Mouse (Mus musculus) lung, postnatal 4 days (tissue): ENCODE measurements around the gene Ptprb.

ENCODE experiments used
- DNase-seq, 2 experiments: peaks; one replicate each; pipeline ENCODE4 v3.0.0; 2021

The Ptprb gene

DNA sequence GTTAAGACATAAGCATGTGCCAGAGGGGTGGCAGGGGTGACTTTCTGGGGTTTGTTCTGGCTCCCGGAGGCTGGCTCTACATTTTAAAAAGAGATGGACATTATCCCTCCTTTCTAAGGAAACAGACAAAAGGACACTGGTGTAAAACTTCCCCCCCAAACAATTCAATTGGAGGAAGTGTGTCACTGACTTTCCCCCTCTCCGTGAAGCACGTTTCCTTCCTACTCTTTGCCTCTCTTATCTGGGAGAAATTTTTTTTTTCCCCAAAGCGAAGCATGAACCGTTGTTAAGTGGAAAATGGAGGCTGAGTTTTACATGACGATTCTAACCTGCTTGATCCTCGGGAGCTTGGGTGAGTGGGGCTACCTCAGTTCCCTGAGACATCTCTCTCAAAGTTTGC is at the start of gene Ptprb:
Gene Ptprb, plus strand, starts transcription at position 244 of the 400 bp plus-strand sequence.
- no peak for DNase-seq

DNA sequence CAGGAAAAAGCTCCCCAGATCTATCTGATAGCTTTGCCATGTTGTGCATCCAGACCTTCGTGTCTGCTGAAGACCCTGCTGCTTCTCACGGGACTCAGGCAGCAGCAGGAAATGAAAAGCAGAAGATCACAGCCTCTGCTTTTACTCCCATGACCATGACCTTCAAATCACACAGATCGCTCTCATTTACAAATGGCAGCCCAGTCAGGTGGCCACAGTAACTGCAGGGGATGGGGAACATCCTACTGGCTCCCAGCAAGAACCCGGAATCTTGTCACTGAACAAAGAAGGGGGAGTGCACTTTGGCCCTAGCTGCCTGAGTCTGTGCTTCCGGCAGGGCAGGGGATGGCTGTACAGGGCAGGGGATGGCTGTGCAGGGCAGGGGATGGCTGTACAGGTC is 40.0 kb upstream of the Ptprb start:
- DNase-seq, result no peak

DNA sequence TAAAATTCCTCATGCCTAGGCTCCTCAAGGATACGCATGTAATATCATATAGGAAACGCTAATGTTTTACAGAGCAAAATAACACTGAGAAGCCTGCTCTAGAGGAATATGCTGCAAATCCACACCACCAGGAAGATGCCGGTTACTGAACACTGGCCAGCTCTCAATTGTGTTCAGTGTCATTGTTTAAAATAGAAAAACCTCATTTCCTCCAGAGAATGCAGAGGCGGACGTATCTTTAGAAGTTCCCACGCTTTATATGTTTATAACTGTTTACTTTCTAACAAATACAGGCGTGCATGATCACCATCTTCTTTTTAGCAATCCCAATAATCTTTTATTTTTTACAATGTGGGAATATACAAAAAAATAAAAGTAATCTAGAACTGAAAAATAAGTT is 33.1 kb upstream of the Ptprb start:
- DNase-seq, result no peak

DNA sequence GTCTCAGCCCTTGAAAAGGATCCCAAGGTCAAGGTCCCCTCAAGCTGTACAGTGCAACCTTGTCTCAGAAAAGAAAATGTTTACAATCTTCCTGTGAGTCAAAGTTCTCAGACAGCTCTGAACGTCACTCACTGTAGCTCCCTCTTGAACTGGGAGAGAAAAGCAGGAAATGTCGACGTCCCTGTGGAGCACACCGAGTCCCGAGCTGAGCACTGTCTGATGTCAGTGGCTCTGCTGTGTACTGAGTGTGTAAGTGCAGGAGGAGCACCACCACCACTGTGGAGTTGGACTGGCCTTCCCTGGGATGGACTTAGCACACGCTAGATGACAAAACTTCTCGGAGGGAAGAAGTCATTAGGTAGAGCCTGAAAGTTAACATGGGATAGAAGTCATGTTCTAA is 31.9 kb upstream of the Ptprb start:
- DNase-seq, result peak in 1 of 2 experiments; percentile 37

DNA sequence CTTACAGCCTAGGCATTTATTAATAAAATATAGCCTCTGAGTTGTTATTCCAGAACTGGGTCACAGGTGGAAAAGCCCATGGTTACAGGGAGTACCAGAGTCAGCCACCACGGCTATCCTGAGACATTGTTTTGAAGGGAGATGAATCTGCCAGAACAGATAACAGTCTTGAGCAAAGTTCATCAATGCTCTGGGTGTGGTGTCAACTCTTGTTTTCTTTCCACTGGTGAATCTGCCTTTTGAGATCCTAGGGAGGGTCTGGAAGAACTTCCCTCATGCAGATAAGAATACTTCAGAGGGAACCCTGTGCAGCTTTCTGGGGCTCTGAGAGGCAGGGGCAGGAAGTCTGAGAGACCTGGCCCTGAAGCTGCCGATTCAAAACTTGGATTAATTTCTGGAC is 29.7 kb upstream of the Ptprb start:
- DNase-seq, result no peak

DNA sequence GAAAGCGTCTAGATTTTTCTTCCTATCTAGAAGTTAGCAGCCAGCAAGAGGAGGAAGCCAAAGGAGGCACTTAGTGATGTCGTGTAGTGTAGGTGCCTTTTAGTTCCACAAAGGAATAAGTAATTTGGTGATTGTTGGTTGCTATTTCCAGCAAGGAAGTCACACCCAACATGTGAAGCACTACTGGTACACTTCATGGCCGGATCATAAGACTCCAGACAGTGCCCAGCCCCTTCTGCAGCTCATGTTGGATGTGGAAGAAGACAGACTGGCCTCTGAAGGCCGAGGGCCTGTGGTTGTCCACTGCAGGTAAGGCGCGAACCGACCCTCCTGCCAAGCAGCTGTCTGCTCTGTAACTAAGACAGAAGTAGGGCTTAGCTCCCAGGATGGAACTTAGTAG is 22.7 kb upstream of the Ptprb start:
- no peak for DNase-seq

DNA sequence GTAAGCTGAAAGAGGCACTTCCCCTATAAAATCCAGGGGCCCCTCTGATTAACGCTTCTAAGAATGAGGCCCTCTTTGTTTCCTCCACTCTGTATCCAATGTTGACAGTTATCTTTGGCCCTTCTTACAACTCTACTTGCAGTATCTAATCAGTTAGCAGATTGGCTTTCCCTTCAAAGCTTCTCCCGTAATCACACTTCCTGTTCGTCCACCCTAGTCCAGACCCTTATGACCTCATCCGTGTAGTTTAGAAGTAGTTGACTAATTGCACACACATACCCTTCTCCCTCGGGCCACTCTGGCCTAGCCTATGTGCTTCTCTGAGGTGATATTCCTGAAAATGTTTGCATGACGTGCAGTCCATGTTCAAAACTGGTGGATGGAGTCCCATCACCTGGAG is 21.4 kb upstream of the Ptprb start:
- no peak for DNase-seq

DNA sequence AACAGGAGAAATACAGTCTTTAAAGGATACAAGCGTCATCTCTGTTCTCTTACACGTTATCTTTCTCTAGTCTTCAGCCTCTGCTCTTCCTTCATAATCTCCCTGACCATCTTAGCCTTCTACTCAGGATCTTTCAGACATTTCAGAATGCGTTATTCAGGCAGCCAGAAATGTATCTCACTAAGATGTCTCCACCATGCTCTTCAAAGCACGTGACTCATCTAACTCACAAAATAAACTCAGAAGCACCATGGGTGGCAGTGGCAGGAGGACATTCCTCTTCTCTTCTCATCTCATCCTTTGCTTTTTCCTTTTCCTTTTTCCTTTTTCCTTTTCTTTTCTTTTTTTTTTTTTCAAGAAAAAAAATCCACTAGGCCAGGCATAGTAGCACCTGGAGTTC is 16.0 kb upstream of the Ptprb start:
- DNase-seq, result no peak

DNA sequence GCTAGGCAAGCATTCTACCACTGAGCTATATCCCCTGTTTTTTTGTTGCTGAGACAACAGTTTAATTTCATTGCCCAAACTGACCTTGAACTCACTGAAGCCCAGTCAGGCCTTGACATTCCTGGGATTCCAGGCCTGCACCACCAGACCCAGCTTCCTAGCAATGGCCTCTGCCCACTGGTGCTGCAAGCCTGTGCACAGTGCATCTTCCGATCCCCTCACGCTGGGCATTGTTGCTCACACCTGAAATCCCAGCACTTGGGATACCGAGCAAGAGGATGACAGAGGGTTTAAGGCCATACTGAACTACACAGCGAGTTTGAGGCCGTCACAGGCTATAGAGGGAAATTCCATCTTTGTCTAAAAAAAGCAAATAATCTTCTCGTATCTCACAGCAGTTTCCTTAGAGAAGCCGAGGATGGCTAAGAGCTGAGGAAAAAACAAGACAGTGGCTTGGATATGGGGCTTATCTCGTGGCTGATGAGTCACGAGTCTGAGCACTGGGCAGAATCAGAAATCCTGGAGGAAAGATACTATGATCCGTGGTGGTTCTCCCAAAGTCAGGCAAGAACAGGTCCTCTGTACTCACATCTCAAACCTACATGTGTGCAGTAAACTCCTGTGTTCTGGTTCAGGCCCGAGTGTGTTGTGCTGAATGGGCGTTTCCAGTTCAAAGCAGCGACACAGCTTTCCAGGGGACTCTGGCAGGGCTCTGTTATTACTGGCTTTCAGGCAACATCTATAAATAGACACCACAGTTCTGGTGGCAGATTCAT is 14.5 kb upstream of the Ptprb start:
- DNase-seq, result no peak

DNA sequence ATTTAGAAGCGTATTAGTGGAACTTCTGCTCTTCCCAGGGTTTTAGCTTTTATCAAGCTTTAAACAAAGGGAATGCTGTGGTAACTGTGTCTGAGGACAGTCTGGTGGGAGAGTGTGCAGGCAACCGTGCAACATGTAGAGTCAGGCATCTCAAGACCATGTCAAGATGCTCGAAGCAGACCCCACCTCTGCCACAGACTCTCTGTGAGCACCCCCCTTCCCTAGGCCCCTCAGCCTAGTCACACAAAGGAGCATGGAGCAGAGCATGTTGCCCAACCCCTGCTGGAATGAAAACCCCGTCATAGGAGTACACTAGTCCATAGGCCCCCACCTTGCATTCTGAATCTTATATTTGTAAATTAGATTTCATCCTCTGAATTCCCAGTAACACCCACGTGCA is 13.8 kb upstream of the Ptprb start:
- no peak for DNase-seq

DNA sequence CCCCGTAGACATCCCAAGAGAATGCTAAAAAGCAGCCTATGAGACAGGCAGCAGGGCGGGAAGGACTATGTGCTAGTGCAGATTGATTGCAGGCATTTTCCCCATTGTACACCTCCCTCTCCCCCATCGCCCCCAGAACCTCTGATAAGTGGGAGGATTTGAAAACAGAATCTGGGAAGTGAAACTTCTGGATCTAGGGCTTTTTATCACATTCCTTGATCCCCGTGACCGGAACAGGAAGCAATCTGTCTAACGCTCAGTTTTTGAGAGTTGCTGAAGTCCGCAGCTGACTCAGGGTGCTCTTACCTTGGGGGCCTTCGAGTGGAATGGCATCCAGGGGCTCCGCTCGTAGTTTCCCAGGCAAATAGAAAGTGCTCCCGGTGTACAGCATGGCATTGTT is 10.8 kb upstream of the Ptprb start:
- no peak for DNase-seq

DNA sequence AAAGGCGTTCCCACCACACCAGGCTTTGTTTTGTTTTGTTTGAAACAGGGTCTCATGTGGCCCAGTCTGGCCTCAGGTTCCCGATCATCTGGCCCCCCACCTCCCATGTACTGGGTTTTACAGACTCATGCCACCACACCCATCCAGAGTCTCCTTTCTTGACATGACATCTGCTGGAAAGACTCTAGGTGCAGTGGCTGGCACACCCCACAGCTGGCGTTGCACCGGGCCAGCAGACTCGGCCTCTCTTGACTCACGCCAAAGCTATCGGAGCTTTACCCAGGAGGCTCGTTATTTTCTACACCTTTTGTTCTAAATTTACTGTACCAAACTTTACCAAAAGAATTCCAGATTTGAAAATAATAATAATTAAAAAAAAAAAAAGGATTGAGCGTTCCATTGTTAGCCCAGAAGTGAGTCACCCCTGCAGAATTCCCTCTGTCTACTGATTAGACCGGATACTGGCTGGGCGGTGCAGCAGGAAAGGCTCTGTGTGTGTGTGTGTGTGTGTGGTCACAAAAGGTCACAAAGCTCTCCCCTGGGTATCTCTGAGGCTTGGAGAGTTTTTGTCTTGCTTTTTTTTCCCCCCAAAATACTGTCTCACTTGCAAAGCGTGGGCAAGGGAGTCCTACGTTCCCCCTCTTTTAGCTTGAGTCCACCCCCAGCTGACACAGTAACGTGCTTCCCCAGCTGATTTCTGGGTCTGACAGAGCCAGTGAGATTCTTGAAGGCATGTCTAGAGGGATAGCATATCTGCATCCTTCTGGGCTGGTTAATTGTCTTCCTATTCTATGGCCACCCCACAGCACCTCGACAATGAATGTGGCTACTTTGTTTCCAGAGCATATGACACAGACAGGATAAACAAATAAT is 8.5 kb upstream of the Ptprb start:
- DNase-seq, result peak; percentile 56 to 66

DNA sequence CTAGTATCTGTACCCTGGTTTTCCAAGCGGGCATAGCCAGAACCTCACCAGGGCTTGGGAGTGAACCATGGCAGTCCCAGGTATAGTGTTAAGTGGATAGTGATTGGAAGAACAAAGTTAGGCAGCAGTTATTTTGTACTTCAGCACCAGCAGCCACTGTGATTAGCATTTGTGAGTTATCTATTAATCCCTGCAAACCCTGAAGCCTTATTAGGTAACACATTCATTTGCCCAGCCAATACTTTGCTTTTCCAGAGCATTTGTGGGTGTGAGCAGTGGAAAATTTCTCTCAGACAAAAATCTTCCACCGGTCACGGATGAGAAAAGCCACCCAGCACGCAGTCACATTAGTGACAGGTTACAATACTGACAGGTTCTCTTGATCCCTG is 7.9 kb upstream of the Ptprb start:
- DNase-seq, result no peak

DNA sequence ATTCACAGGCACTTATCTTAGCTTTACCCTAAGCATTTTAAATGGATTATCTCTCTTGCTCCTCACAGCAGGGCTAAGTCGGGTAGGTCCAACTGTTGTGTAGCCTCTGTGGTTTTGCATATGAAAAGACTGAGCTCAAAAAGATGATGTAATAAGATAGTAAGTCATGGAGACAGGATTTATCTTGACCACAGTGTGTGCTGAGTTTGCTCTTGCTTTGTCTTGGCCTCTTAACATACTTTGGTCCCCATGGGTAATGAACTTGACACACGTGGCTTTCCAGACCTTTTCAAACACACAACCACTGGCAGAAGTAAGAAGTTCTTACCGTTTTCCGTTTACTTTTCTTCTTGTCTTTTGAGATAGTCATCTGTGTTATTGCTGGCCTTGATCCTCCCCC is 7.0 kb upstream of the Ptprb start:
- DNase-seq, result no peak

DNA sequence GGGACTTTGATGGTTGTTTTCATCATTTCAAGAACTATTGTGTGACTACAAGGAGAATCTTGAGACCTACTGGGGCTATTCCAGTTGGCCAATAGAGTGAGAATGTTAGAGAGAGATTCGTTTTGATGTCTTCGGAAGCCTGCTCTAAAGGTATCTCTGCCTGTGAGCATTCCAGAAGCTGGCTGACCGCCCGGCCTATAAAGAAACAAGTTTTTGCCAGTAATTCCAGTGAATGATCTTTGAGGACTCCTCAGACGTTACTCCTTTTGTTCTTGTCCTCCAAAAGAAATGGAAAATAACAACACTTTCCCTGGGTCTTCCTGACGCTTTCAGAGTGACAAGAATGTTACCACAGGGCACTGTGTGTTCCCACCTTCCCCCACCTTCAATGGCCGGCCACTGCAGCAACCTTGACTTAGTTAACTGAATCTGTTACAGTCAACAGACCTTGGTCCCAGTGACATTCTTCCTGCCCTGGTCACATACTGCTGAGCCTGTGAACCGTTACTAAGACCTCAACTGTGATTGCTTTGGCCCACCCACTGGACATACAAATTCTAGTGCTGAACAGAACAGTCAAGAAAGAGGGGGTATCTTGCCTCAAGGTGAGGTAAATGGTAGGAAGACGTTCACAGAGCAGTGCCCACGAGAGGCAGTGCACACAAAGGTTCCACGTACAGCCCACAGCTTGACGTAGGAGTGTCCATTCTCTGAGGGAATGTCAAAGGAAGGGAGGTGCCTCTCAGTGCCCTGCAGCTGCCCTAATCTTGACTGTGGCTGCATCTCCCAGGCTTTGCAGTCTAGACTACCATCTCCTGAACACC is 4.5 kb upstream of the Ptprb start:
- DNase-seq, result peak in 1 of 2 experiments; percentile 41

DNA sequence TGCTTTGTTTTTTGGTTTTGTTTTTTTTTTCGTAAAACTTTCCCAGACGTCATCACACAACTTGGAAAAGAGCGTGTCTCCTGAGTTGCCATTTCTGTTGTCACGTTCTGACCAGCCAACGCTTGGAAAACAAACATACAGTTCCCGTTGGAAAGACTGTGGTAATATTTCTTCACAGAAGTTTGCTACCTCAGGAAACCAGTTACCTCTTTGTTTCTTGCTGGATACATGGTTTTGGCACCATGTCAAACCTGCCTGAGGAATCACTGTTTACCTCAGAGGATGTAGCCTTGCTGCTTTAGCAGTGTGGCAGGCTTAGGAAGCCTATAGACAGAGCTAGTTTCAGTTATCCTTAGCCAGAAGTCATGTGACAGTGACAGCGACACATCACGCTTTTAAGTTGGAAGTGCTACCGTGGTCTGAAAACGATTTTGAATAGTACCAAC is 3.8 kb upstream of the Ptprb start:
- DNase-seq, result no peak

DNA sequence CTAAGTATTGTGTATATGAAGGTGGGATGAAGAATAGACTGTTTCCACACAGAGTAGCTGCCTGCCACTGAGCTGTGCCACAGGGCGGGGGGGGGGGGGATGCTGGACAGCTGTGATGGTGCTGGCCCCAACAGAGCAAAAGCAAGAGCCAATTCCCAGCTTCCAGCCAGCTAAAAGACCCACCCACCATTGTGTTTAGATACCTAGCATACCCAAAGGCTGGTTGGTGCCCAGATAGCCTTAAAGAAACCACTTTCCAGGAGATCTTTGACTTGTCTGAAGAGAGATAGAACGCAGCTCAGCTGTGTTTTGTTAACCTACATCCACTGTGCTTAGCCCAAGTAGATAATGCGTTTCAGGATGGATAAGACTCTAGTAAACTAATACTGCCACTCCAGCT is 3.2 kb upstream of the Ptprb start:
- DNase-seq, result no peak

DNA sequence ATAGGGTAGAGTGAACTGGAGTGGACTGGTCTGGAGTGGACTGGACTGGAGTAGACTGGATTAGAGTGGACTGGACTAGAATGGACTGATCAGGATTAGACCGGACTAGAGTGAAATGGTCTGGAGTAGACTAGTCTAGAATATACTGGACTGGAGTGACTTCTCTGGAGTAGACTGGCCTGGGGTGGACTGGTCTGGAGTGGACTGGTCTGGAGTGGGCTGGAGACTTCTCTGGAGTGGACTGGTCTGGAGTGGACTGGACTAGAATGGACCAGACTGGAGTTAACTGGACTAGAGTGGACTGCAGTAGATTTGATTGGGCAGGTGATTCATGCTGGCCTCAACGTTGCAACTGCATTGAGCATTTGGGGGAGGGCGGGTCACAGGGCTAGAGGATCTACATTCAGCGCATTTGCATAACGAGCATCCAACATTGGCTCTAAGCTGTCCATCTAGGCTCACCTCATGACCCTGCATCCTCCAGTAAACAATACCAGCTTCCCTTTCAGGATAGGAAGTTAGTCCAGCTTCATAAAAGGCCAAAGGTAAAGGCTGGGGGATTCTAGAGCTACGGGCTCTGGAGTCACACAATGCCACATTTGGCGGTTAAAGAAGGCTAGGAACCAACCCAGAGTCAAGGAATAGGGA is 11.5 kb downstream of the Ptprb start:
- no peak for DNase-seq

DNA sequence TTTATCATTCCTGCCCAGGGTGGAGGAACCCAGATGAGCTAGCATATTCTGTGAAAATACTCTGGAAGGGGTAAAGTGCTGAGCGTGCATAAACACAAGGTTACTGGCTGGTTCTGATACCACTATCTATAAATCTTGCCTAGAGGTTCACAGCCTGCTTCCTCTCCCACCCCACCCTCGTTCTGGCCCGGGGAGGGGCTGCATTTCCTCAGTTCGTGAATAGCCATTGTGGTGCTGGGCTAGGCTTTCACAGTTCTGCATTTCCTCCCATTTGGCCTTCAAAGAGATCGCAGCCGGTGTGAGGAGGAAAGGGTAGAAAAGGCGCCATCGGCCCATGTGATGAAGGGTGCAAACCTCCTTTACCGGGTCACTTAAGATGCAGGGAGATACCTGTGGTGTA is 12.8 kb downstream of the Ptprb start:
- DNase-seq, result peak; percentile 64 to 81

DNA sequence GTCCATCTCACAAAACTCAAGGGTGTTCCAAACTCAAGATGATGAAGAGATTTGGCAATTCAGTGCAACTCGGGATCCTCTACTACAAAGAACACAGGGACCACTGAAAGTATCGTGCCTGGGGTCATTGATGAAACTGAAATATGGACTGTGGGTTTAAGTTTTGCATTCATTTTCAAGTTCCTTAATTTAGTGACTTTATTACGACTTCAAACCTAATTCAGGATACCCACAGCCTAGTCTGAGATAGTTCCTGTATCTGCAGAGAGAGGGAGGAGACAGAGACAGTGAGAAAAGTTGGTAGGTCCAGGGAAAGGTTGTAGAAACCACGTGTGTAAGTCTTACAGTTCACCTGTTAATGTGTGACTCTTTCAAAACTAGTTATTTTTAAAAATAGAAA is 15.2 kb downstream of the Ptprb start:
- DNase-seq, result no peak

DNA sequence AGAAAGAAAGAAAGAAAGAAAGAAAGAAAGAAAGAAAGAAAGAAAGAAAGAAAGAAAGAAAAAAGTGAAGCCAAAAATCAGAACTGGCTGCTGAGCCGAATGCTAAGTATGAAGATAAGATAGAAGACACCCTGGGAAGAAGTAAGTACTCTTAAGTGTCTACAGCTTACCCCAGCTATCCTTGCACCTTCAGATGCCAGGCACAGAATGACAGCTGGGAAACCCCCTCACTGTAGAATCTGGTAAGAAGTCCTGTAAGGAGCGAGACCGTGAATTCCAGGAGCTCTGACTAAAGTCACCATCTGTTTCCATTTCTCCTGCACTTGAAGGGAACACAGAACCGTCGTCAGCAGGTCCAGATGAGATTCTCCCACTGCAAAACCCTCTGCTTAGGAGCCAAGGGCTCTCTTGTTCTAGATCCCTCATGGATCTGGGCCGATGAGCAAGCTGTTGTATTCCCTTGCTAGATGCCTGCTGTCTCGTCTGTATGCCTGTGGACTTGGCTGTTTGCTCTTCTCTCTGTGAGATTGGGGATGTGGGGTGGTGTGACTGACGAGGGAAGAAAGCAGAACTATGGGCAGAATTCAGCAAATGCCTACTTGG is 15.9 kb downstream of the Ptprb start:
- no peak for DNase-seq

DNA sequence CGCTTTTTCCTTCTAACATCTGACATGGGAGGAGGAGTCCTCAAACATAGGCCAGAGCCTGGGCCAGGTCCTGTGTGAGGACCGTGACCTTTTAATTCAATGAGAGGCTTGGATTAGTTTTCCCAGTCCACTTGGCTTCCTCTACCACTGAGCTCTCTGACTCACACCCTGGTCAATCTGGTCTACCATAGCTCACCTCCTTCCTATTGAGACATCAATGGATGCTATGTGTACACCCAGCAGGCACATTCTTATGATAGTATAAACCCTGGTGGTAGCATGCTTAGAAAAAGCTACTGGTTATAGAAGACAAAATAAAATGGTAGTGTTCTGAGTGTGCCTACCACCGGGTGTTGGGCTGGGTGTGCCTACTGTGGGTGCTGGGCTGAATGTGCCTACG is 21.1 kb downstream of the Ptprb start:
- DNase-seq, result no peak
